Mouse (Mus musculus) heart, adult 2 months (tissue): ENCODE measurements around the gene Tmem230.

Experiments used
- CTCF ChIP-seq: fragments of 200-600 bp; IDR thresholded peaks from 2 replicates; pipeline ENCODE4 v1.8.1; 2022; ENCODE audit warnings: antibody characterized with exemption, mild to moderate bottlenecking, moderate library complexity
- EP300 ChIP-seq: fragments of 200-500 bp; IDR thresholded peaks from 2 replicates; pipeline ENCODE4 v1.6.1; 2011; ENCODE audit warnings: low read depth, low read length, control low read depth; ENCODE audit not compliant: insufficient read depth
- POLR2A ChIP-seq: fragments of 200-500 bp; IDR thresholded peaks from 2 replicates; pipeline ENCODE4 v1.6.1; 2011; ENCODE audit warnings: mild to moderate bottlenecking, low read depth, low read length, control low read depth; ENCODE audit not compliant: insufficient read depth

- TF ChIP-seq POLR2A: no peak
- TF ChIP-seq EP300: no peak
- no peak for TF ChIP-seq CTCF
Measured at GRCm38 (mm10) chr2:132221611-132222073, 26.0 kb downstream of the Tmem230 start.
